14 mouse cellular contexts compared by ENCODE assay signal in the genomic region with DNA sequence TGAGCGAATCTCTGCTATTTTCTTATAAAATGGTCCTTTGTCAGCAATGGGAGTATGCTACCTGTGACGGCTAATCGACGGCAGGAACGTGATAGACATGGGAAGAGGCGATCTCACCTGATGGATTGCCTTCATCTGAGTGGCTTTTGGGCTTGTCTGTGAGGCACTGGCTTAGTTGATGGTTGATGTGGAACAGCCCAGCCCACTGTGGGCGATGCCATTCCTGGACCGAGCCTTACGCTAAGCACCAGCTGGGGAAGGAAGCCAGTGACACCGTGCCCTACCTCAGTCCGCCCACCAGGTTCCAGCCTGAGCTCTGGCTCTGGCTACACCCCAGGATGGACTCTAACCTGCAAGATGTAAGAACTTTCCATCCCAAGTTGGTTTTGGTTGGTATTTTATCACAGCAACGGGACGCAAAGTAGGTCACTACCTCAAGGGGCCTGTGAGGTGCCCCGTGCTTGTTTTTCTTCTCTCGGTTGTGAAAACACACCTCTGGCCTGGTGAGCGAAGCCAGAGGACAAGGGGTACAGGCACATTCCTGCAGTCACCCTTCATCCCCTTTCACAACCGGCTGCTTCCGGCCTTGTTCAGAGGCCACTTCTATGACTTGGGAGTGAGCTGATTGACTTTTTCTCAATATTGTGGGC. TPM values are rescaled to one million over a fixed set of nuclear protein-coding genes. Genes with fewer than 3 reads are reported as not detected.
DNase-seq lines count a peak whose midpoint lies in the region; ATAC-seq and TF ChIP-seq lines count a peak whose summit lies in the region.
"Had no signal": no experiment of that assay in that cellular context is flagged by ENCODE, and none has a peak within 500 bp of the region (broad histone marks: within the 10 kb centered on the region; RNA-seq: fewer than 3 reads in every experiment).

No protein-coding gene starts in this region.

- TF ChIP-seq CTCF in gastrocnemius, adult 2 months (IDR thresholded peaks at IDR 0.05), result no peak
- TF ChIP-seq CTCF in liver, adult 2 months (IDR thresholded peaks at IDR 0.05; ENCODE audit: low read depth, low read length), result peak; percentile 26; the same call in 1 of the 2 replicates

- H3K9ac ChIP-seq in liver, adult 2 months (ENCODE audit: low read depth, low read length), result no peak overlapping the region
- H3K9ac ChIP-seq in liver, embryonic 12.5 days, result no peak overlapping the region
- H3K9ac ChIP-seq in intestine, embryonic 15.5 days, result no peak overlapping the region
- no peak overlapping the region for H3K9ac ChIP-seq in kidney, embryonic 16.5 days (replicated peaks; ENCODE audit: low read length)

- H3K36me3 ChIP-seq in liver, adult 2 months (ENCODE audit: control insufficient read depth, insufficient read depth, low read length), result no peaks in the 10 kb centered on the region
- H3K36me3 ChIP-seq in liver, embryonic 12.5 days, result no peaks in the 10 kb centered on the region
- no peaks in the 10 kb centered on the region for H3K36me3 ChIP-seq in intestine, embryonic 15.5 days
- no peaks in the 10 kb centered on the region for H3K36me3 ChIP-seq in kidney, embryonic 16.5 days (ENCODE audit: insufficient read depth, low read length)

- no peak overlapping the region for H3K4me3 ChIP-seq in gastrocnemius, adult 2 months
- H3K4me3 ChIP-seq in liver, adult 2 months (ENCODE audit: insufficient read depth, low read depth, low read length), result no peak overlapping the region
- H3K4me3 ChIP-seq in liver, embryonic 12.5 days, result no peak overlapping the region
- H3K4me3 ChIP-seq in intestine, embryonic 15.5 days (replicated peaks), result no peak overlapping the region
- no peak overlapping the region for H3K4me3 ChIP-seq in kidney, embryonic 16.5 days (ENCODE audit: low read length)
- H3K4me3 ChIP-seq: myocyte had no signal

- no peaks in the 10 kb centered on the region for H3K79me2 ChIP-seq in liver, adult 2 months (ENCODE audit: control insufficient read depth, insufficient read depth, low read length)

- no peak overlapping the region for H3K4me2 ChIP-seq in liver, embryonic 12.5 days
- H3K4me2 ChIP-seq in intestine, embryonic 15.5 days (replicated peaks), result no peak overlapping the region
- H3K4me2 ChIP-seq in kidney, embryonic 16.5 days (replicated peaks; ENCODE audit: low read depth, low read length), result no peak overlapping the region

- H3K27ac ChIP-seq in gastrocnemius, adult 2 months, result peak overlapping the region; percentile 44
- peak overlapping the region; percentile 48 for H3K27ac ChIP-seq in liver, adult 2 months (replicated peaks; ENCODE audit: insufficient read depth, low read depth, low read length)
- no peak overlapping the region for H3K27ac ChIP-seq in liver, embryonic 12.5 days
- H3K27ac ChIP-seq in intestine, embryonic 15.5 days, result no peak overlapping the region
- peak overlapping the region; percentile 58; the same call in 1 of the 2 replicates for H3K27ac ChIP-seq in kidney, embryonic 16.5 days (ENCODE audit: low read length)
- H3K27ac ChIP-seq: macrophage had no signal

- DNase-seq in gastrocnemius, adult 2 months, result no peak
- DNase-seq in gastrocnemius, adult 18-20 months (ENCODE audit: low spot score), result no peak
- peak; percentile 88 for DNase-seq in liver, adult 2 months (ENCODE audit: extremely low read depth, low read depth, low spot score)
- no peak for DNase-seq in right cerebral cortex, postnatal 36 days (ENCODE audit: low spot score in 2 of 2)
- DNase-seq in gastrocnemius, postnatal 14 days, result no peak

- H3K9me3 ChIP-seq in liver, embryonic 12.5 days (replicated peaks), result no peaks in the 10 kb centered on the region
- H3K9me3 ChIP-seq in intestine, embryonic 15.5 days, result no peaks in the 10 kb centered on the region
- H3K9me3 ChIP-seq in kidney, embryonic 16.5 days (ENCODE audit: low read length), result no peaks in the 10 kb centered on the region

- intact Hi-C loops in gastrocnemius, adult 2 months (cut with DNase I), result no loop called here
- intact Hi-C loops in gastrocnemius, postnatal 14 days (cut with DNase I; ENCODE audit: low total_unique reads), result no loop called here

- H3K27me3 ChIP-seq in liver, adult 2 months (ENCODE audit: control insufficient read depth, insufficient read depth, low read length), result no peaks in the 10 kb centered on the region
- H3K27me3 ChIP-seq in liver, embryonic 12.5 days (replicated peaks), result no peaks in the 10 kb centered on the region
- H3K27me3 ChIP-seq in intestine, embryonic 15.5 days (replicated peaks), result no peaks in the 10 kb centered on the region
- H3K27me3 ChIP-seq in kidney, embryonic 16.5 days (ENCODE audit: insufficient read depth, low read length), result no peaks in the 10 kb centered on the region

- no peak for TF ChIP-seq POLR2A in liver, adult 2 months (IDR thresholded peaks at IDR 0.05; ENCODE audit: extremely low read depth, insufficient read depth, low read length)

- 51% methylated on average over 18 of the region's 18 CpGs for WGBS in liver, adult 2 months
- 81% methylated on average over 18 of the region's 18 CpGs for WGBS in liver, embryonic 12.5 days (ENCODE audit: insufficient replicate concordance)
- WGBS in intestine, embryonic 15.5 days, result 85% methylated on average over 18 of the region's 18 CpGs
- 75% methylated on average over 18 of the region's 18 CpGs for WGBS in kidney, embryonic 16.5 days

- peaks cover 4% of the 10 kb centered on the region; the same call in 1 of the 2 replicates for H3K4me1 ChIP-seq in liver, adult 2 months (ENCODE audit: control insufficient read depth, insufficient read depth, low read length)
- H3K4me1 ChIP-seq in liver, embryonic 12.5 days, result no peaks in the 10 kb centered on the region
- H3K4me1 ChIP-seq in intestine, embryonic 15.5 days (replicated peaks), result no peaks in the 10 kb centered on the region
- peaks cover 16% of the 10 kb centered on the region; the same call in 1 of the 2 replicates for H3K4me1 ChIP-seq in kidney, embryonic 16.5 days (ENCODE audit: insufficient read depth, low read length)

- no peak for ATAC-seq in liver, embryonic 12.5 days
- ATAC-seq in intestine, embryonic 15.5 days, result peak; percentile 36; the same call in 1 of the 2 replicates
- ATAC-seq in kidney, embryonic 16.5 days (ENCODE audit: low FRiP score, low TSS enrichment), result peak; percentile 50; the same call in 1 of the 2 replicates

RNA-seq across cellular contexts. Expression of gene Anapc15-ps, which starts 22.5 kb away (rescaled TPM):
- not detected for total RNA-seq in gastrocnemius, adult 2 months (2021)
- not detected for total RNA-seq in gastrocnemius, adult 18-20 months (2021)
- not detected in 2 replicates for total RNA-seq in liver, adult 2 months (2014; rRNA removed)
- not detected in 2 replicates for polyA plus RNA-seq in liver, adult 2 months (2012; rRNA removed)
- not detected in 2 replicates for polyA plus RNA-seq in liver, embryonic 12.5 days (2016; fragmentation: Nextera tagmentation; extraction: Ambion mirVana)
- not detected in 2 replicates for polyA plus RNA-seq in intestine, embryonic 15.5 days (2015; fragmentation: Nextera tagmentation; extraction: Ambion mirVana)
- polyA plus RNA-seq in kidney, embryonic 16.5 days (2015; fragmentation: Nextera tagmentation; extraction: Ambion mirVana), result 1.8 TPM in 1 of 2 replicates, not detected in the other
- not detected for total RNA-seq in gastrocnemius, postnatal 14 days (2021)
- total RNA-seq: left cerebral cortex, postnatal 25 days had no signal
- polyA plus RNA-seq: hindbrain, embryonic 11.5 days; small intestine, adult 2 months; stomach, embryonic 16.5 days had no signal

Comparison
In these comparisons a context has a peak if more than half of its experiments do, and no peak if none do; other contexts are left out.
1. H3K27ac ChIP-seq: peak in gastrocnemius, adult 2 months (single experiment), liver, adult 2 months (single experiment) and kidney, embryonic 16.5 days (single experiment); none in liver, embryonic 12.5 days (single experiment) and intestine, embryonic 15.5 days (single experiment).